13 mouse cellular contexts compared by ENCODE assay signal in the genomic region with DNA sequence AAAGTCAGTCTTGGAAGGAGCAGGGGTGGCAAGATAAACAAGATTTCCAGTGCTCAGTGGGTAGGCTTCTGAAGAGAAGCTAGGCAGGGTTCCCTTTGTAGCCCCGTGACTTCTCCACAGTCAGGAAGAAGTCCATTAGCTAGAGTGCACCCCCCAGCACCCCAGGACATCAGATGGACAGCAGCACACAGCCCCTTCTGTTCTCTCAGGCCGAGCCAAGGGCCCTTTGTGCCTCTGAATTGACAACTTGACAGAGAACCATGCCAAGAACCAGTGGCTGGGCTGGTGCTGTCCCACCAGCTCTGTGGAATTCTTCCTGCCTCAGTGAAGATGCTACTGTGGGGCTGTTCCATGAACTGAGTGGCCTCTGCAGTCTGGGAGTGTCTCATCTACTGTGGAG.
"Had no signal": no experiment of that assay in that cellular context is flagged by ENCODE, and none has a peak within 500 bp of the region (broad histone marks: within the 10 kb centered on the region; RNA-seq: fewer than 3 reads in every experiment).

No protein-coding gene starts in this region.

- H3K27me3 ChIP-seq: neural tube, embryonic 12.5 days; stomach, embryonic 15.5 days had no signal

- DNase-seq: kidney, postnatal 10 days; kidney, postnatal 4 days; lung, adult 2 months; lung, postnatal 36 days; midbrain, embryonic 14.5 days; thymus, postnatal 4 days had no signal

- H3K27ac ChIP-seq: layer of hippocampus, adult 2 months; limb, embryonic 10.5 days; liver, embryonic 15.5 days; neural tube, embryonic 12.5 days; stomach, embryonic 15.5 days had no signal

- H3K36me3 ChIP-seq: limb, embryonic 10.5 days; liver, embryonic 15.5 days; neural tube, embryonic 12.5 days; stomach, embryonic 15.5 days had no signal

- H3K4me3 ChIP-seq: layer of hippocampus, adult 2 months; limb, embryonic 10.5 days; liver, embryonic 15.5 days; neural tube, embryonic 12.5 days; stomach, embryonic 15.5 days had no signal

- ATAC-seq: lung, postnatal 0 days had no signal

- H3K9ac ChIP-seq: liver, embryonic 15.5 days; neural tube, embryonic 12.5 days; stomach, embryonic 15.5 days had no signal

- H3K4me1 ChIP-seq: neural tube, embryonic 12.5 days had no signal

- H3K4me2 ChIP-seq: liver, embryonic 11.5 days; liver, embryonic 15.5 days; neural tube, embryonic 12.5 days; stomach, embryonic 15.5 days had no signal

- H3K9me3 ChIP-seq: limb, embryonic 10.5 days; liver, embryonic 15.5 days; neural tube, embryonic 12.5 days; stomach, embryonic 15.5 days had no signal
